Mouse (Mus musculus): ENCODE data around the gene Coq2.

DNA sequence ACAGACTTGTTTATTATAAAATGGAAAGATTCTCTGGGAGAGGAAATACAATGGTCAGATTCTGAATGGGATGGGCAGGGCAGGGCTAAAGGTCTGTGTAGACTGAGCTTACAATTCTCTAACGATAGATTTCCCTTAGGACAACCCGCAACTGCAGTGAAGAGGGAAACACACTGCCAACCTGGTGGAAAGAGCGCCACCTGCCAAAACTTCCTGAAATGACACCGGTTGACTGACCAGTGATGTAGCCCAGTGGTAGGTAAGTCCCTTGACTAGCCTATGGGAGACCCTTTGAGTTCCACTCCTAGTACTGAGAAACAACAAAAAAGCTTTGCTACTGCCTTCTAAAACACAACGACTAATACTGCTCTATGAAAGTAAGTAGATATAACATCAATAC, 3.5 kb downstream of the Coq2 start:
- TF ChIP-seq POLR2A (IDR thresholded peaks at IDR 0.05; ENCODE audit: insufficient read depth, low read length), result no peak
- TF ChIP-seq CTCF (IDR thresholded peaks at IDR 0.05; ENCODE audit: low read depth, low read length), result peak; percentile 70
- TF ChIP-seq EP300 (IDR thresholded peaks at IDR 0.05; ENCODE audit: insufficient read depth, low read depth, low read length), result no peak

All from ES-Bruce4 (cell line).